Mouse (Mus musculus): ENCODE results near the gene Bbs9. TPM values are rescaled to one million over a fixed set of nuclear protein-coding genes. Genes with fewer than 3 reads are reported as not detected.

Bbs9 gene
- polyA plus RNA-seq, 1 experiment from 2014 or later: 20.1 TPM

- no peak overlapping the region for H3K4me2 ChIP-seq
- no peak overlapping the region for H3K9ac ChIP-seq
- no peak for ATAC-seq
- H3K9me3 ChIP-seq (replicated peaks): no peaks in the 10 kb centered on the region
- 92% methylated on average over 1 of the region's 1 CpGs for WGBS
- H3K4me3 ChIP-seq: no peak overlapping the region
- no peak overlapping the region for H3K27ac ChIP-seq
- no peaks in the 10 kb centered on the region for H3K36me3 ChIP-seq (ENCODE audit: poor library complexity, severe bottlenecking)
- no peaks in the 10 kb centered on the region for H3K4me1 ChIP-seq
- H3K27me3 ChIP-seq: no peaks in the 10 kb centered on the region
Measured at GRCm38 (mm10) chr9:22805981-22806380, 330.5 kb downstream of the Bbs9 start.

GRCm38 (mm10) chr9:22806494-22806893 is 331.0 kb downstream of the Bbs9 start:
- no peaks in the 10 kb centered on the region for H3K27me3 ChIP-seq
- no peak overlapping the region for H3K4me3 ChIP-seq
- no peaks in the 10 kb centered on the region for H3K36me3 ChIP-seq (ENCODE audit: poor library complexity, severe bottlenecking)
- ATAC-seq: no peak
- 83% methylated on average over 5 of the region's 5 CpGs for WGBS
- H3K9ac ChIP-seq: no peak overlapping the region
- H3K4me2 ChIP-seq: no peak overlapping the region
- H3K9me3 ChIP-seq (replicated peaks): no peaks in the 10 kb centered on the region
- H3K27ac ChIP-seq: no peak overlapping the region
- H3K4me1 ChIP-seq: no peaks in the 10 kb centered on the region

- H3K4me1 ChIP-seq: no peaks in the 10 kb centered on the region
- WGBS: 84% methylated on average over 5 of the region's 5 CpGs
- no peak for ATAC-seq
- H3K9ac ChIP-seq: no peak overlapping the region
- no peak overlapping the region for H3K27ac ChIP-seq
- H3K9me3 ChIP-seq (replicated peaks): no peaks in the 10 kb centered on the region
- no peak overlapping the region for H3K4me2 ChIP-seq
- no peak overlapping the region for H3K4me3 ChIP-seq
- H3K36me3 ChIP-seq (ENCODE audit: poor library complexity, severe bottlenecking): no peaks in the 10 kb centered on the region
- H3K27me3 ChIP-seq: no peaks in the 10 kb centered on the region
Measured at GRCm38 (mm10) chr9:22807693-22808092, 332.2 kb downstream of the Bbs9 start.

- no peak overlapping the region for H3K4me2 ChIP-seq
- no peak for ATAC-seq
- WGBS: 90% methylated on average over 4 of the region's 4 CpGs
Measured at GRCm38 (mm10) chr9:22809621-22810126, 334.2 kb downstream of the Bbs9 start.

GRCm38 (mm10) chr9:22810454-22810853 is 334.9 kb downstream of the Bbs9 start:
- 91% methylated on average over 8 of the region's 8 CpGs for WGBS
- Histone ChIP-seq H3K27ac (no peak overlapping the region), H3K4me3 (no peak overlapping the region), H3K36me3 (ENCODE audit: poor library complexity, severe bottlenecking) (no peaks in the 10 kb centered on the region), H3K9ac (no peak overlapping the region), H3K9me3 (replicated peaks) (no peaks in the 10 kb centered on the region), H3K27me3 (no peaks in the 10 kb centered on the region), H3K4me2 (no peak overlapping the region), H3K4me1 (no peaks in the 10 kb centered on the region)
- no peak for ATAC-seq

More at GRCm38 (mm10) chr9:22809621-22810126, 334.2 kb downstream of the Bbs9 start:
- Histone ChIP-seq H3K36me3 (ENCODE audit: poor library complexity, severe bottlenecking) (no peaks in the 10 kb centered on the region), H3K9me3 (replicated peaks) (no peaks in the 10 kb centered on the region), H3K4me3 (no peak overlapping the region), H3K27ac (no peak overlapping the region), H3K4me1 (no peaks in the 10 kb centered on the region), H3K9ac (no peak overlapping the region), H3K27me3 (no peaks in the 10 kb centered on the region)

GRCm38 (mm10) chr9:22811931-22812330 is 336.4 kb downstream of the Bbs9 start:
- Histone ChIP-seq H3K9ac (no peak overlapping the region), H3K9me3 (replicated peaks) (no peaks in the 10 kb centered on the region), H3K4me1 (no peaks in the 10 kb centered on the region), H3K4me2 (no peak overlapping the region), H3K27ac (no peak overlapping the region), H3K36me3 (ENCODE audit: poor library complexity, severe bottlenecking) (no peaks in the 10 kb centered on the region), H3K4me3 (no peak overlapping the region), H3K27me3 (no peaks in the 10 kb centered on the region)
- no peak for ATAC-seq
- WGBS: 60% methylated on average over 2 of the region's 2 CpGs

- H3K27me3 ChIP-seq: no peaks in the 10 kb centered on the region
- H3K4me1 ChIP-seq: no peaks in the 10 kb centered on the region
- H3K27ac ChIP-seq: no peak overlapping the region
- H3K4me2 ChIP-seq: no peak overlapping the region
- no peak overlapping the region for H3K4me3 ChIP-seq
- H3K9me3 ChIP-seq (replicated peaks): no peaks in the 10 kb centered on the region
- no peaks in the 10 kb centered on the region for H3K36me3 ChIP-seq (ENCODE audit: poor library complexity, severe bottlenecking)
- no peak for ATAC-seq
- H3K9ac ChIP-seq: no peak overlapping the region
- 76% methylated on average over 9 of the region's 9 CpGs for WGBS
Measured at GRCm38 (mm10) chr9:22814407-22815092, 339.0 kb downstream of the Bbs9 start.

- H3K4me2 ChIP-seq: no peak overlapping the region
- ATAC-seq: no peak
- WGBS: 70% methylated on average over 7 of the region's 7 CpGs
- no peak overlapping the region for H3K9ac ChIP-seq
- no peak overlapping the region for H3K27ac ChIP-seq
- H3K4me3 ChIP-seq: no peak overlapping the region
- H3K27me3 ChIP-seq: no peaks in the 10 kb centered on the region
- H3K36me3 ChIP-seq (ENCODE audit: poor library complexity, severe bottlenecking): no peaks in the 10 kb centered on the region
- no peaks in the 10 kb centered on the region for H3K4me1 ChIP-seq
- no peaks in the 10 kb centered on the region for H3K9me3 ChIP-seq (replicated peaks)
Measured at GRCm38 (mm10) chr9:22815093-22815458, 339.6 kb downstream of the Bbs9 start.

GRCm38 (mm10) chr9:22819539-22819938 is 344.0 kb downstream of the Bbs9 start:
- no peaks in the 10 kb centered on the region for H3K36me3 ChIP-seq (ENCODE audit: poor library complexity, severe bottlenecking)

GRCm38 (mm10) chr9:22820646-22821185 is 345.2 kb downstream of the Bbs9 start:
- whole genome bisulfite sequencing: 20% methylated on average over 6 of the region's 6 CpGs
- no peak for ATAC-seq
- Histone ChIP-seq H3K36me3 (ENCODE audit: poor library complexity, severe bottlenecking) (no peaks in the 10 kb centered on the region), H3K9ac (no peak overlapping the region), H3K27me3 (peaks cover 25% of the 10 kb centered on the region), H3K4me2 (no peak overlapping the region), H3K4me3 (no peak overlapping the region), H3K4me1 (peaks cover 9% of the 10 kb centered on the region; the same call in 1 of the 2 replicates), H3K27ac (no peak overlapping the region), H3K9me3 (replicated peaks) (no peaks in the 10 kb centered on the region)

More at GRCm38 (mm10) chr9:22819539-22819938, 344.0 kb downstream of the Bbs9 start:
- H3K27ac ChIP-seq: no peak overlapping the region
- H3K27me3 ChIP-seq: peaks cover 16% of the 10 kb centered on the region
- 90% methylated on average over 6 of the region's 6 CpGs for WGBS
- no peak overlapping the region for H3K4me2 ChIP-seq
- no peak for ATAC-seq
- no peaks in the 10 kb centered on the region for H3K9me3 ChIP-seq (replicated peaks)
- no peak overlapping the region for H3K9ac ChIP-seq
- H3K4me1 ChIP-seq: no peaks in the 10 kb centered on the region; the same call in 1 of the 2 replicates
- H3K4me3 ChIP-seq: no peak overlapping the region

GRCm38 (mm10) chr9:22822770-22823169 is 347.3 kb downstream of the Bbs9 start:
- peaks cover 28% of the 10 kb centered on the region for H3K4me1 ChIP-seq
- no peaks in the 10 kb centered on the region for H3K9me3 ChIP-seq (replicated peaks)
- peaks cover 25% of the 10 kb centered on the region for H3K27me3 ChIP-seq
- no peaks in the 10 kb centered on the region for H3K36me3 ChIP-seq (ENCODE audit: poor library complexity, severe bottlenecking)
- no peak overlapping the region for H3K27ac ChIP-seq
- no peak for ATAC-seq
- 67% methylated on average over 5 of the region's 5 CpGs for whole genome bisulfite sequencing
- H3K4me2 ChIP-seq: no peak overlapping the region
- no peak overlapping the region for H3K9ac ChIP-seq
- H3K4me3 ChIP-seq: no peak overlapping the region

- ATAC-seq: no peak
- 72% methylated on average over 3 of the region's 3 CpGs for WGBS
- H3K9me3 ChIP-seq (replicated peaks): no peaks in the 10 kb centered on the region
Measured at GRCm38 (mm10) chr9:22823856-22824255, 348.3 kb downstream of the Bbs9 start.

More at GRCm38 (mm10) chr9:22823856-22824255, 348.3 kb downstream of the Bbs9 start:
- Histone ChIP-seq H3K36me3 (ENCODE audit: poor library complexity, severe bottlenecking) (no peaks in the 10 kb centered on the region), H3K4me2 (no peak overlapping the region), H3K27me3 (peaks cover 32% of the 10 kb centered on the region), H3K27ac (no peak overlapping the region), H3K9ac (no peak overlapping the region), H3K4me1 (peaks cover 28% of the 10 kb centered on the region), H3K4me3 (no peak overlapping the region)

Measured in forebrain, embryonic 13.5 days (tissue).